Mouse (Mus musculus) gastrocnemius, postnatal 10 days (tissue): ENCODE data around the gene Tpst1. TPM values are rescaled to one million over a fixed set of nuclear protein-coding genes. Genes with fewer than 3 reads are reported as not detected.

Experiments
- DNase-seq: peaks from one replicate; pipeline ENCODE4 v3.0.0; 2021; ENCODE audit warnings: mixed read lengths
- total RNA-seq, 2 experiments: library from RNA; stranded (reverse); gene quantifications; 2 replicates each; pipeline ENCODE4 v1.2.3; 2021

Tpst1 gene
- total RNA-seq, 2 experiments from 2014 or later, result 26.8 to 30.9 TPM

DNA sequence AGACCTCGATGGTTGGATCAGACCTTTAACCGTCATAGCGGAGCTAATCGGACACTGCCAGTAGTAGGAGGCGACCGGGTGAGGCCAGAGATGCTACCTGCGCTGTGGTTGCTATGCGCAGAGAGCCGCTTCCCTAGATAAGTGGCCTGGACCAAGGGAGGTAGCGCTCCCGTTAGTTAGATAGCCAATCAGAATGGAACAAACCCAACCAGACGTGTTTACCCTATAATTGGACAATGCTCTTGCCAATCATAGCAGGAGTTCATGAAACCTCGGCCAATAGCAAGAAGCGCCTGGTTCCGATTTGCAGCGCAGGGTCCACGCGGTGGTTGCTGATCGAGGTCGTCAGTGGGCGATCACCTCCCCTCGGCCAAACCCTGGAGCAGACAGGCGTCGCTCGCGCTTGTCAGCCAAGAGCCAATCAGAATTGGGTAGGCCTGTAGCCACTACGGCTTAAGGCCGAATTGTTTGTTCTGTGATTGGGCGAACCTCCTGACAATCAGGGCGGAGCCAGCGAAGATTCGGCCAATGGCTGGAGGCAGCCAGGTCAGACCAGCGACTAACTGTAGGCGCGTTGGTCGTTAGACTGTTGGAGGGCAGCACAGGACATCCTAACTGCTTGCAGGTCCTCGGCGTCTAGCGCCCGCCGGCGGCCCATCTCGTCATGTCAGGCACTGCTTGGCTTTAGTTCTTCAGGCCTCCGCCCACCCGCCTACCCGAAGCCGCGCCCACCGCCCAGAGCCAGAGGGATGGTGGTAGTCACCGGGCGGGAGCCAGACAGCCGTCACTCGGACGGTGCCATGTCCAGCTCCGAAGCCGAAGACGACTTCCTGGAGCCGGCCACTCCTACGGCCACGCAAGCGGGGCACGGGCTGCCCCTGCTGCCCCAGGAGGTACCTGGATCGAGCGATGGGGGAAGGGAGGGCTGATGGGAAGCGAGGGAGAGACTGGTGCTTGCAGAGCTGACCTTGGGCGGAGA, 71.5 kb downstream of the Tpst1 start, which contains the start of gene Kctd7:
Gene Kctd7 (plus strand): TSS at position 528 of the 979 bp plus-strand sequence.
- peak; percentile 91 for DNase-seq

DNA sequence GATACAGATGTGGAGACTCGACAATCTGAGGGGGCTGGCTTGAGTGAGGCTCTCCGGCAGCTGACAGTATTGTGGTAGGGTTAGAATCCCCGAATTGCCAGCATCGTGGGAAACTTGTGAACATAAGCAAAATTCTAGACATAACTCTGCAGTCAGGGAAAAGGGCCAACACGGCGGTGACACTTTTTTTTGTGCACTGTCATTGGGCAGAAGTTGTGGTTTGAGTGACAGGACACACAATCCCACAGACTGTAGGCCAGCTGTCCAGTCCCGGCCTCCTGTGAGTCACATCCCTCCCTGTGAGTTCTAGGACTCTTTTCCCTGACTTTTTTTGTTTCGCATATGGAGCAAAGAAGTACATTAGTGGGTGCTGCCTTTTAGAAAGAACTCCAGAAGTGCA, 72.8 kb downstream of the Tpst1 start:
- no peak for DNase-seq

DNA sequence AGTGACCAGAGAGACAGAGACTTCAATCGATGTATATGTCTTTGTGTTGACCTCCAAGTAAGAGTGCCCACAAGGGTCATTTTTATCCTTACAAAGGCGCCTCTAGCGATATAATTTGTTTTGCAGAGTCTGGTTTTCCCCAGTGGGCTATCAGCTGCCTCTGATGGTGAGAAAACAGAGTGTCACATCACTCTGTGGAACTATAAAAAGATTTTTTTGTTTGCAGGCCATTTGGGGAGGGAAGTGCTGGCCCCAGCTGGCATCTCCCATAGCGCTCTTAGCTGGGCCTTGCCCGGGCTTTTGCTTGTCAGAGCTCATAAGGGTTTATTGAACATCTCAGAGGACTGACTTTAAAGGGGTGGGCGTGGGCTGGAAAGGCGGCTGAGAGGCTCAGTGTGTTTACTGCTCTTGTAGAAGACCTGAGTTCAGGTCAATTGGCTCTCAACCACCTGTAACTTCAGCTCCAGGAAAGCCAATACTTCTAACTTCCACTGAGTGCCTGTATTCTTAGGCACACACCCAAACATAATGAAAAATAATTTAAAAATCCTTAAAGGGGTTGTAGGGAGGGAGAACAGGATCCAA, 76.7 kb downstream of the Tpst1 start:
- DNase-seq, result no peak

DNA sequence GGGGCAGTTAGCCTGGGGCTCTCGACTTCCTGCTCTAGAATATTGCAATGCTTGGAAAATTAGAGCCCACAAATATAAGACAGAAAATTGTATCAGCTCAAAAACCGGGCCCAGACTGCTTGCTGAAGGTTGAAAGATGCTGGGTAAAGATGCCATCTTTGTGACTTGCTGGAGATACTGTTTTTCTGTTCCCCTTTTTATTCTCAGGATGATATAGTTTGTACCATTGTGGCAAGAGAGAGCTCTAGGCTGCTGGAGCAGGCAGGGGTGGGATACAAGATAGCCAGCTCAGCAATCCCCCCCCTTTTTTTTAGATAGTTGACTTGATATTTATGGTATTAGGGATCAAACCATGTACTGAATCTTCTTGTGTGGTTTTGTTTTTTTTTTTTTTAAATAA, 81.2 kb downstream of the Tpst1 start:
- DNase-seq, result no peak

DNA sequence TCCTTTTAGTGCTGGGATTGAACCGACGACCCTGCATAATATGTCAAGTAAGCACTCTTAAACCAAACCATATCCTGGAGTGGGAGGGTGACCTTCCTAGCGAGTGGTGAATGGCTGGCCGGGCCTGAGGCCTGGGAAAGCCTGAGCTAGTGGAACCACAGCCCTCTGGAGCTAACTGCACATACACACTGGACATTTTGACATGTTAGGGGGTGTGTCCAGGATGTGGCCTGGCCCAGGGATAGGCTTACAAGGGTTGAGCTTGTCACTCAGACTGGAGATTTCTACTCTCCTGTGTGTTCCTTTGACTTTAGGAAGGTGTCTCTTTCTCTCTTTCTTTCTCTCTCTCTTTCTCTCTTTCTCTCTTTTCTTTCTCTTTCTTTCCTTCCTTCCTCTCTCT, 85.4 kb downstream of the Tpst1 start:
- no peak for DNase-seq

DNA sequence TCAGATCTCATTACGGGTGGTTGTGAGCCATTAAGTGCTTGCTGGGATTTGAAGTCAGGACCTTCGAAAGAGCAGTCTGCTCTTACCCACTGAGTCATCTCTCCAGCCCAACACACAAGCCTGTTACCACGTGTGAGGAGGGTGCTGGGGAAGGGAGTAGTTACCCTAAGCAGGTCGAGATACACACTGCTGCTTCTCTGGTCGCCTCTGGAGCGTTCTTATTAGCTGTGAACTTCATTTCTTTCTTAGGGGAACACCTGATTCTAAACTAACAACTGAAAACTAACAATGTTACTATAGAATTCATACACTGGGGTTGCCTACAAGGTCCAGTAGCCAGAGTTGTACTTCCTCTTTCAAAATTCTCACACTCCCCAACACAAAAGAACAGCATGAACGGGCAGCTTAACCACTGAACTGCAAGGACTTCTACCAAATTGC, 86.7 kb downstream of the Tpst1 start:
- no peak for DNase-seq

DNA sequence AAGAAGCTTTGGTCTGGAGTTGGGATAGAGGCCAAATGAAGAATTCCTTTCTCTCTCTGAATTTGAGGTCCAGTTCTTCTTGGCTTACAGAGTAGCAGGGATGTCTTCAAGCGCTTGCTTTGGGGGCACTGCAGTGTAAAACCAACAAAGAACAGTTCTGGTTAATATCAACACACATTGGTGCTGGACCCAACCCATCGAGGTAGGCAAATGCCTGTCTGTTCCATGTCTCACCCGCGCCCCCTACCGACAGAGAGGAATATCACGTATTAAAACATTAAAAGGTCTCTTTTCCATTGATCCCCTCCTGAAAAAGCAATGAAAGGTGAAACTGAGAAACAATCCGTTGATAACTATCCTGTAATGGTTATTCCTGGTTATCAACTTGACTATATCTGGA, 90.5 kb downstream of the Tpst1 start:
- DNase-seq, result peak; percentile 84

DNA sequence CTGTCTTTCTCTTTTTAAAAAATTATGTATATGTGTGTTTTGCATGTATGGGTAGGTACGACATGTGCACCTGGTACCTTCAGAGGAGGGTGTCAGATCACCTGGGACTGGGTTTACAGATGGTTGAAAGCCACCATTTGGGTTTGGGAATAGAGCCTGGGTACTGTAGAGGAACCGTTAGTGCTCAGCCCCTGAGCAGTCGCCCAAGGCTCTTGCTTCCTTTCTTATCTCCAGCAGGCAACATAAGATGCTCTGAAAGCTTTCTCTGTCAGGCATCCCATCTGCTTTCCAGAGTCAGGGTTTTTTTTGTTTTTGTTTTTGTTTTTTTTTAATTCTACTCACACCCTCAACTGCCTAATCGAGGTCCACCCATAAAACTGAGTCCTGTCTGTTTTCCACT, 92.1 kb downstream of the Tpst1 start:
- DNase-seq, result no peak

DNA sequence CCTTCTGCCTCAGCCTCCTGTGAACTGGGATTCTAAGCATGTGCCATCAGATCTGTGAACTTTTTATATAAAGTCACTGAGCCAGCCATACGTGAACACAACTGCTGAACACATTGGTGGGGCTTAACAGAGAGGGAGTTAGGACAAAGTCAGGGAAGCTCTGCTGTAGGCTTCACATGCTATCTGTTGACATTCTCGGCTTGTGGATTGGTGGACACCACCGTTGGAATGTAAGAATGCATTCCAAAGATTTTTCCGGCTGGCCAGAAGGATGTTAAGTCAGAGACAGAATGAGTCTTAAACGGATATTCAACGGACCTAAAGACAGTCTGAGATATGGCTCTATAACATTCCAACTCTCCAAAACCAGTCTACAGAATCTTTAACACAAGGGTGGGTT, 96.0 kb downstream of the Tpst1 start:
- DNase-seq, result no peak

DNA sequence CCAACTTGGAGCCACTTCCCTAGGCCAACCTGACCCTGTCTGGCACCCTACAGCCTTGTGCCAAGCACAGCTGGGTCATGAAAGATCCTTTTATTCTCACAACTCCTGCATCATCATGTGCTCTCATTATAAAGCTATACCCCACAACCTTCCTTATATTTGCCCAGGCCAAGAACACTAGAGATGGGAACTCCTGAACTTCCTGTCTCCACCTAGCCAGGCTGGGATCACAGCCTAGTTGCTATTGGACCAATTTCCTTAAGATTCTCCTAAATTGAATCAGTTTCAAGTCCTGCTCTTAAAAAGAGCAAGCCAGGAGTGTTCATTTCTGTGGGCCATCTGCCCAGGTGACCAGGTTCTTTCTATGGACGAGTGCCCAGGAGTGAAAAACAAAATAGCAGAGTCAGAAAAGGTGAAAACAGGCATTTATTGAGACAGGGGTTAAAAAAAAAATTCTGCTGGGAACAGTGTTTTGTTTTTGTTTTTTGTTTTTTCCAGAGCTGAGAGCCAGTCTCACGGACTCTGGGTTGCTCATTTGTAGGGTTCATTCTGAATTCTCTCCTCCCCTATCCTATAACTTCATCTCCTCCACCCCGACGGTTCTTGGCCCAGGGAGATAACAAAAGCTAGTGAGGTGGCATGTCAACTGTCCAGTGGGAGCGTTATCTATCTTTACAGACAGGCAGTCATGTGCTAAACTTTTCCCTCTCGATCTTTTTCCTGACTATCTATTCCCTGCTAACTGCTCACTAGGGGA, 97.7 kb downstream of the Tpst1 start:
- DNase-seq, result no peak

DNA sequence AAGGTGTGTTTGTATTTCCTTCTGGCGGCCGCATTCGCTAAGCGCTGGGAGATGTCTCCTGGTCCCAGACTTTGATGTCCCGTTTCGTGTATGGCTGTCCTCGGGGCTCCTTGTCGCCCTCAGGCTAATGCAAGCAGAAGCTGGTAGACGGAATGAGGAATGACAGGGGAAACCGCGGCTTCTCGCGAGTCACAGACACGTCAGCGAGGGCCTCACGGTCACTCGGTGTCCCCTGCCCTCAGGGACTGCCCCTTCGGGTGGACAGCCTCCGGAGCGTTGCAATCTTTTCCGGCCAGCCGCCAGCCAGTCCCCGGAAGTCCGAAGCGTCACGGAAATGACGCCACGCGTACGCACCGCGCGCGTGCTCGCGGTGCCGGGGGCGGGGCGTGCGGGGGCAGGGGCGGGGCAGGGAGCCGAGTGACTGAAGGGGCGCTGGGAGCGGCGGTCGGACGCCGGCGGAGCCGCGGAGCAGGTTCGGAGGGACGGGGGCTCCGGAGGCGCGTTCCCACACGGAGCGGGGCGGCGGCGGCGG, 98.4 kb downstream of the Tpst1 start, which contains the start of gene Rabgef1:
Gene Rabgef1 (plus strand): TSS at position 376 of the 532 bp plus-strand sequence.
- DNase-seq, result peak; percentile 97

DNA sequence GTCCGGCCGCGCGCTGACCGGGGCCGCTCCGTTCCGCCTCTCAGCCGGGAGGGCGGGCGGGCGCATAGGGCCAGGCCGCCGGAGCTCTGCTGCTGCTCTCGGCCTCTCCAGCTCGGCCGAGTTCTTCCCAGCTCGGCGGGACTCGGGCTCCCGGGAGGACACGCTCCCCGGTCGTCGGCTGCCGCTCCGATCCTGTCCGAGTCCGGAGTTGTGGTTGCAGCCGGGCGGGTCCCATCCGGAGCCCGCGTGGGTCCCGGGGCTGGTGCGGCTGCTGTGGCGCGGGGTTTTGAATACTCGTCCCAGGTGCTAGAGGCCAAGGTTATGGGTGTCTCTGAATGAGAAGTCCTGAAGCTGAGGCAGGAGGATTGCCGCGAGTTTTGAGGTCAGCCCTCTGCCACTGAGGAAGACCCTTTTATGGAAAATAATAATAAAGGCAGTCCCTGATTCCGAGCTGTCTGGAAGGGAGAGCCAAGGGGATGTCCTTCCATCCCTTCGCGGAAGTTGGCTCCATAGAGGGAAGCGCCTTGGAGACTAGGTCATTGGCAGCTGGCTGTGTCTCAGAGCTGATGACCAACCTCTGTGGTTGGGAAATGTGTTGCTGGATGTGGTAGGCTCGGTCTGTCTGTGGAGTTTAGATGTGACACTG, 99.0 kb downstream of the Tpst1 start:
- DNase-seq, result peak; percentile 66

DNA sequence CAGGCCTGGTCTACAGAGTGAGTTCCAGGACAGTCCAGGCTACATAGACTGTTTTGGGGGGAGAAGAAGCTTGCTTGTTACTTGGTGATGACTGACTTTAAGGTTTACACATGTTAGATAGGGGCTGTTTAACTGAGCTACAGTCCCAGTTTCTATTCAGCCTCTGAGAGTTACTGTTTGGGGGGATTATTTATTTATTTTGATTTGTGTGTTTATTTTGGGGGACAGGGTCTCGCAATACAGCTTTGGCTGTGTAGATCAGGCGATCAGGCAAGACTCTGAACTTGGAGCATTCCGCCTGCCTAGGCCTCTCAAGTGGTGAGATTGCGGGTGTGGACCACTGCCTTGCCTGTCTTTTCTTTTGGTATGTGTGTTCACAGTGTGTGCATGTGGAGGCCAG, 99.9 kb downstream of the Tpst1 start:
- DNase-seq, result no peak

DNA sequence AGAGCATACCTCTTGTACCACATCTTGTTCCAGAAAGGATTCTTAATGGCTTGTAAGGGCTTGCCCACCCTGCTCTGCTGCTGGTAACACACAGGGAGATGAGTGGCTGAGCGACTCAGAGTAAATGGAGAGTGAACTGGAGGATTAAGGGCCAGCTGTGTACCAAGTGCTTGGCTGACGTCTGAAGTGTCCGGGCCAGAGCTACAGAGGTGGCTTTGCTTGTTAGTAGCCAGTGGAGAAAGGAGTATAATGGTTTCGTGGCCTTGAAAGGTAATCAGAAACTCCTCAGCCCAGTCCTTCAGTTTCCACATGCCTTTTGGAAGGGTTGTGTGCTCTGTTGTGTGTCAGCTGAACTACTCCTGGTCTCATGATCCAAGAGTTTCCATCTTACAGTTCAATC, 104.7 kb downstream of the Tpst1 start:
- DNase-seq, result no peak

DNA sequence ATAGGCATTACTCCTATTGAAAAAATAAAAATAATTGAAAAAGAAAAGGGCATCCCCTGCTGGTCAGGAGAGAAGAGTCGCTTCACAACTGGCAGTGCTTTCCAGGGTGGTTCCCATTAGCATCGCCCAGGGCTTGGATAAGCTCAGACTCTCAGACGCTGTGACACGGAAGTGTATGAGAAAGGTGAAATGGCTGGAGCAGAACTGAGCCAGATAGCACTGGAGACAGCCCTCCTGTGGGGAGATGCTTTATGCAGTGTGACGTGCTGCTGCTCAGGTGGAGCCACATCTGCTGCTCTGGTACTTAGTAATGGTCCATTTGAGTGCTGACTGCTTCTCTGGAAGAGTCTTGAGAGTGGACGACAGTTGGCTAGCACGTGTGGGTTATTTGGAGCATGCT, 107.2 kb downstream of the Tpst1 start:
- no peak for DNase-seq

DNA sequence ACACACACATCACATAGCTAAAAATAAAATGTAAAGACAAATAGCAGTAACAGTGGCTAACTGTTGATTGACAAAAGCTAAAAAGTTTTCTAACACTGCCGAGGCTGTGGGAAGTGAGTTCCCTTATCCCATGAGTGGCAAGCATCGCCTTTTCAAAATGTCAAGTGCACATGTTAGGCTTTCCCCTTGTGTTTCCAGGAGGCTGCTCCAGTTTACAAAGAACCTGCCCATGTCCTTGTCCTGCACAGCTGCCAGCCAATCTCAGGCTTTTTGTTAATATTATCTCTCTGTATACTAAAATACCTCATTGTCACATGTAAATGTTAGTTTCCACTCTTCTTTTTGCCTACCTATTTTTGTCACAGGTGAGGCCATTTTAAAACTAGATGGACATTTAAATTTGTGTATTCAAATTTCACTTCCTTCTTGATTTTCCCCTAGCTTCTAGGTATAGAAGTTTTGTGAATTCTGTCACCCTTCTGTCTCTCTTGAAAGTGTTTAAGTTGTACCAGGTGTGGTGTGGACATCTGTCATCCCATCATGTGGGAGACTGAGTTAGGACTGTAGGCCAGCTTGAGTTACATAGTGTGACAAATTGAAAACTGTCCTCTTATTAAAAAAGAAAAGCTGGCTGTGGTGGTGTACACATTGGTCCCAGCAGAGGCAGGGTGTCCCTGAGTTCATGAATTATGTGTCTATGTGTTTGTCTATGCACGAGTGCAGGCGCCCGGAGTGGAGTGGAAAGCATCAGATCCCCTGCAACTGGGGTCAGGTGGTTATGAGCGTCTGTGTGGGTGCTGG, 108.8 kb downstream of the Tpst1 start:
- no peak for DNase-seq

DNA sequence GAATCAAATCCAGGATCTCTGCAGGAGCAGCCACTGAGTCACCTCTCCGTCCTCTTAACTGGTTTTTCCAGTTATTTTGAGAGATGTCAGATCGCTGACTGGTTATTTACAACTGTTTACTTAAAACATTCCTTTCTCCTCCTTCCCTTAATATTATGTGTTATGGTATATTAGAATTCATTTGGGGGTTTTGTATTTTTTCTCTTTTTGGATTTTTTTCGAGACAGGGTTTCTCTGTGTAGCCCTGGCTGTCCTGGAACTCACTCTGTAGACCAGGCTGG, 109.4 kb downstream of the Tpst1 start:
- no peak for DNase-seq

DNA sequence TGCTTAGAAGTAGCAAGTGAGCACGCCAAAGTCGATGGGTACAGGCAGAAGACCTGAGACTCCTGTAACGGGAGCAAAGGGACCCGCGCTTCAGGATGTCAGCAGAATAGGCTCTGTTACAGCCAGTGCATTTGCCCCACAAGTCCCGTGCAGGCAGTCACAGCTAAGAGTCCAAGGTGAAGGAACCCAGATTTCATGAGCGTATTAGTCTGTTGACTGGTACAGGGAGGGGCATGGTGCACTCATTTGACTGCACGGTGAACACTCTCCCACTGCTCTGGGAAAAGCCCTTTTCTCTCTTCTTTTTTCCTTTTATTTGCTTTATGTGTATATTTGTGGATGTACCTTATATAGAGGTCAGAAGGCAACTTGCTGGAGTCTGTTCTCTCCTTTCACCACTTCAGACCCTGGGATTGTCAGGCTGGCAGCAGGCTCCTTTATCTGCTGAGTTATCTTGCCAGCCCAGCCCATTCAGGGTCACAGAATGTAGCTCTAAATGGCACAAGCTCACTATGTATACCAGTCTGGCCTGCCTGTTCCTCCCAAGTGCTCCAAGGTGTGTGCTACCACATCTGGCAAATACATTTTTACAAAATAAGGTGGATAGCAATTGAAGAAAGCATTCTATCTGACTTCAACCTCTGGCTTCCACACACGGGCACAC, 111.2 kb downstream of the Tpst1 start:
- no peak for DNase-seq

DNA sequence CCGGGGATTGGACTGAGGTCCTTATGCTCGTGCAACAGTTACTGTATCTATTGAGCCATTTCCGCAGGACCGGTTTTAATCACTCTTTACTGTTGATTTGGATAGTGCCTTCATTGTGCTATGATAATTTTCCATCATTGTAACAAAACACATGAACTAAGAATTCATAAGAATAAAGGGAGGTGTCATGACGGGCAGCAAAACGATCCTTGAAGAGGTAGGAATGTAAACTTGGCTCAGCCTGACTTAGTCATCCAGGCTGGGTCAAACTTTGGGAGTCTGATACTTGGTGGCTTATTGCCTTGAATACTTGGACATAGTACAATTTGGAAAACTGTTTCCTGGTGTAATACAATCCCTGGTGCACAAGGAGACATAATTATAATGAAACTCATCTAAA, 112.2 kb downstream of the Tpst1 start:
- DNase-seq, result no peak
